Mouse (Mus musculus): ENCODE data around the gene Ahcyl1.
A peak's percentile ranks its signal among the peaks of the same experiment; 100 is the strongest.
"Not testable (repeated sequence)": the region's sequence is repeated elsewhere in the genome, so short reads cannot be mapped to it uniquely, and the experiment has no call there.

Gene Ahcyl1

DNA sequence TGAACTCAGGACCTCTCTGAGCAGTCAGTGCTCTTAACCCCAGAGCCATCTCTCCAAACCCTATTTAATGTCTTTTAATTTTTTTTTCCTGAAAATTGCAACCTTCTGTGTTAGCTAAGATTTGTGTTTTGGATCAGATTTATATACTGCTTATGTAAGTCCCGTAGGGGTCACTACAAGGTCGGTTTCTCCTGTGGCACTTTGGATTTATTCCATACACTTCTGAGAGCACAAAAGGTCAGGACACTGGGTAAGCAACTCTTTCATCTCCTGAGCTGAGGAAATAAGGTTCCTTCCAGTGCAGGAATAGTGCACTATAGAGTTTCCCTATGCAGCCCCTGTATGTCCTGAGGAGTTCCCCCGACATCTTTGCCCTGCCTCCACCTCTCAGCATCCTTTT is 40.9 kb downstream of the Ahcyl1 start:
- no peak for DNase-seq (ENCODE audit: low read depth, low spot score)

DNA sequence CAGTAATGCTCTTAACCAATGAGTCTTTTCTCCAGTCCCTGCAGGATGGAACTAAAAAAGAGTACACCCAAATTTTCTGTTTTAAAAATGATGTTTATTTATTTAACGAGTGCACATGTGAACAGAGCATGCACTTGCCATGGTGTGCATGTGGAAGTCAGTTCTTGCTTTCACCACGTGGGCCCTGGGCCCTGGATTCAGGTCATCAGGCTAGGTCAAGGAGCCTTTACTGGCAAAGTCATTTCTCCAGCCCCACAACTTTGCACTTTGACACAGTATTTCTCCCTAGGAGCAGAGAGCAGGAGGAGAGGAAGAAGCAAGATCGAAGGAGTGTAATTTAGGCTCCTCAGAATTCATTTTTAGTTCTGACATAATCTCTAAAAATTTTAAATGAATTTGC is 41.5 kb downstream of the Ahcyl1 start:
- no peak for DNase-seq (ENCODE audit: low read depth, low spot score)

DNA sequence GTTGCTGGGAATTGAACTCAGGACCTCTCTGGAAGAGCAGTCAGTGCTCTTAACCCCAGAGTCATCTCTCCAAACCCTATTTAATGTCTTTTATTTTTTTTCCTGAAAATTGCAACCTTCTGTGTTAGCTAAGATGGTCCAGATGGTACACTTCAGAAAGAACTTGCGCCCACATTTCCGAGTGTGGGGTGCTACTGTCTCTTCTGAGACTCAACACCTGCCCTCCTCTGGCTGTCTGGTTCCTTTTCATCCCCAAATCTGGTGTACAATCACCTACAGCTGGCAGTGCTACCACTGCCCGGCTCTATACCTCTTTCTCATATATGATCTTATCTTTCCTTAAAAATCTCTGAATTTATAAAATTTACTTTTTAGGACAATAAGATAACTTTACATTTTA is 43.4 kb downstream of the Ahcyl1 start:
- DNase-seq (ENCODE audit: low read depth, low spot score) = no peak

DNA sequence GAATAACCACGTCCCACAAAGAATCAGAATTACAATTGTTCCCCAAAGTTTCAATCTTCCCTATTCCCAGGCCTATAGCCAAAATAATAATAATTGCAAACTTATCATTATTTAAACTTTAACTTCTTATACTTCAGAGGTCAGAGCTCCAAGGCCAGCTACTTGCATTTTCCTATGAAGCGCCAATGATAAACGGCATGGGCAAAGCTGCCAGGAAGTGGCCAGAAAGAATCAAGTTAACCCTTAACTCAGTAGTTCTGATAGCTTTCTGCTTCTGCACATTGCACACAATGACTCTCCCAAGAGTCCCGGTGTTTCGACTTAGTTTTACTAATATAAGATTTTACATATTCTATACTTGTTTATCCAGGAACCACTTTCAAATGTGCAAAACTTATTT is 46.1 kb downstream of the Ahcyl1 start:
- not testable (repeated sequence) for DNase-seq (ENCODE audit: low read depth, low spot score)

DNA sequence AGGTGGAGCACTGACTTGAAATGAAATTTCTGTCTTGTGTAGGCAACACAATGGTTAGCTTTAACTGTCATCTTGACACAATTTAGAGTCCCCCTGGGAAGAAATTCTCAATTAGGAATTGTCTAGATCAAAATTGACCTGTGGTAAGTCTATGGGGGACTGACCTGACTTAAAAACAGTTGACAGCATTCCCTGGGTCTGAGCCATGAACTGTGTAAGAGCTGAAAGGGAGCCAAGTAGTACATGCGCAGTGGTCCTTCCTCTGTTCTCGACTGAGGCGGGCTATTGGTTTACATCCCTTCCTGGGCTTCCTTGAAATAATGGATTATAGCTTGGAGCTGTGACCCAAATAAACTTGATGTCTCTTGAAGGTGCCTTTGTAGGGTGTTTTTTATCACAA is 49.4 kb downstream of the Ahcyl1 start:
- no peak for DNase-seq (ENCODE audit: low read depth, low spot score)

DNA sequence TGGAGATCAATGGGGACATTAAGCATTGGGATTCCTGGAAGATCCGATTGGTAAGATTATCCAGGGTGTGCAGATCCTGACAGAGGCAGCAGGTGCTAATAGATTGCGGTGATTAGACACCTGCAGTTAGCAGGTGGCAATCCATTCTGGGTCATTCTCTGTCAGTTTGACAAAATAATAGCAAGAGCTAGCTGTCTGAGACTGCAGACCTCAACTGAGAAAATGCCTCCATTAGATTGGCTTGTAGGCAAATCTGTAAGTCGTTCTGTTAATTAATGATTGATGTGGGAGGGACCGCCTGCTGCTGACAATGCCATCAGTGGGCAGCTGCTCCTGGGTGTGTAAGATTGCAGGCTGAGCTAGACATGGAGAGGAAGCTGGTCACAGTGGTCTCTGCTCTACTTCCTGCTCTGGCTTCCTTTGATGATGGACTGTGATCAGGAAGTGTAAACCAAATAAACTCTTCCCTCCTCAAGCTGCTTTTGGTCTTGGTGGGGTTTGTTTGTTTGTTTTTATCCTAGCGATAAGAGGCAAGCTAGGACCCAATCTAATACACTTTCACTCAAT is 58.7 kb downstream of the Ahcyl1 start:
- DNase-seq (ENCODE audit: low read depth, low spot score) = no peak

DNA sequence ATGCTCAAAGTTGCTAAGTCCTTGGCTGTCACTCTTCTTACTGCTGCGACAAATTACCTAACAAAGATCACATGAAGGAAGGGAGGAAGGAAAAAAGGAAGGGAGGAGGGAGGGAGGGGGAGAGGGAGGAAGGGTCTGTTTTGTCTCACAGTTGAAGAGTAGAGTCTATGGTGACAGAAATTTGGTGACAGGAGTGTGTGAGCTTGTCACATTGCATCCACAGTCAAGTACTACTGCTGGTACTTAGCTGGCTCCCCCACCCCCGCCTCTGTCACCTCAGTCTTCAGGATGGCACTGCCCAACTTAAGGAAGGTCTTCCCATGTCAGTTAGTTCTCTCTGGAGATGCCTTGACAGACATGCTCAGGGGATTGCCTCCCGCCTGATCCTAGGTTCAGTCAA is 60.1 kb downstream of the Ahcyl1 start:
- no peak for DNase-seq (ENCODE audit: low read depth, low spot score)

DNA sequence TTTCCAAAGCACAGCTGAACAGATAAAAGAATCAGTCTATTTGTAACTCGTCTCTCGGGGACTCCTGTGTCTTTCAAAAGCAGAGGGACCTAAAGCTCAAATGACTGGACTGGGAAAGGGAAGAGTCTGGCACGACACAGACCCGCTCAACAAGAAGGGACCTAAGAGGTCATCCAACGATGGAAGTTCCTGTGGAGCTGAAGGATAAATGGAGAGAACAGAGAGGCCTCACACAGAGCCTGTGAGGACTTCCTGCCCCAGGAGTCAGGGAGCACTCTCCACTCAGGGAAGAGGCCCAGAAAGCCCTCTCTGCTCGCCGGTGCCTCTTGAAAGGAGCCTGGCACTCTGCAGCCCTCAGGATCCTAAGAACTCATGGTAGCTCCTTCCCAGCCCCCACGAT is 60.5 kb downstream of the Ahcyl1 start:
- DNase-seq (ENCODE audit: low read depth, low spot score) = no peak

DNA sequence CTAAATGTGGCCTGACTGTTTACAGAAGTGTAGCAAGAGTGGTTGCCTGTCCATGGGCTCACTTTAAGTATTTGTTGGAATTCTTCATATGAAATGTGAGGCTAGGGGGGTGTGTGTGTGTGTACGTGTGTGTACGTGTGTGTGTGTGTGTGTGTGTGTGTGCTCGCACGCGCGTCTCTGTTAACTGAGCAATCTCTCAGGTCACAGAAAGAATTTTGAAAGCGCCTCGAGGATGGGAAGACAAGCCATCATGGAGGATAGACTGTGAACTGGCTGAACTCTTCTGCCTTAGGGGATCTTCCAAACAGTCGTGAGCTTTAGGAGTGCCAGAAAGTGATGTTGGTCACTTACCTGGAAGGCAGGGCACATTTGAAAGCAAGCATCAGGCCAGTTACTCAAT is 62.5 kb downstream of the Ahcyl1 start:
- DNase-seq (ENCODE audit: low read depth, low spot score) = no peak

DNA sequence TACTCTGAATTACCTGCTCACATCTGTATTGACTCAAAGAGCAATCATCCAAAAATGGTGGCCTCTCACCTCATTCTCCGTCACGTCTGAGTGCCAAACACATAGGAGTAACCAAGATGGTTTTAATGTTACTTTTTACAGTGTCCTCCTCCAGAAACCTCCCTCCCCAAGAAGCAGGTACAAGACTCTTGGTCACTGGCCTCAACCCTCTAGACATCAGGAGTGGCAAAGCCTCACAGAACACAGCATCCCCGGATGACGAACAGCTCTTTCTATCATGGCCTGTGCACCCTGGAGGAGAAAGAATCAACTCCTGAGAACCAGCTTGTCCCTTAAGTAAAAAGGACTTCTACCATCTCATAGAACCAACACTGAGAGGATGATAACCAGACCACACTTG is 63.6 kb downstream of the Ahcyl1 start:
- no peak for DNase-seq (ENCODE audit: low read depth, low spot score)

DNA sequence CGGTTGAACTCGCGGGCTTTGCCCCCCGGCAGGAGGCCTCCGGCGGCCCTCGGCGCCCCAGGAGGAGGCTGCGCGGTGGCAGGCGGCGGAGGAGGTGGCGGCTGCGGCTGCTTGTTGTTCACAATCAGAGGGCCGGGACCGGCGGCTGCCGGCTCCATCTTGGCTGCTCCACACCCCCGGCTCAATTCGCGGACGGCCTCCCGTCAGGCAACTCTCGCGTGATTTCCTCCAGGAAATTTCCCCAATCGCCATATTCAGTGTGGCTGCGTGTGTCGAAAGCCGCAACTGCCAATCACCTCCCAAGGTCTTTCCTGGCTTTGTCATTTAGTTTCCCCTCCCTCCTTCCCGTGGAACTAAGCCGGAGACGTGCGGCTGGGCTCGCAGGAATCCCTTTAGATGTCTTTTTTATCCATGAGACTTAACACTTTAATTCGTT is 64.8 kb downstream of the Ahcyl1 start, which contains the start of gene Strip1:
TSS of gene Strip1 (minus strand) at position 172 of the 436 bp plus-strand sequence.
- DNase-seq (ENCODE audit: low read depth, low spot score) = peak; percentile 98

DNA sequence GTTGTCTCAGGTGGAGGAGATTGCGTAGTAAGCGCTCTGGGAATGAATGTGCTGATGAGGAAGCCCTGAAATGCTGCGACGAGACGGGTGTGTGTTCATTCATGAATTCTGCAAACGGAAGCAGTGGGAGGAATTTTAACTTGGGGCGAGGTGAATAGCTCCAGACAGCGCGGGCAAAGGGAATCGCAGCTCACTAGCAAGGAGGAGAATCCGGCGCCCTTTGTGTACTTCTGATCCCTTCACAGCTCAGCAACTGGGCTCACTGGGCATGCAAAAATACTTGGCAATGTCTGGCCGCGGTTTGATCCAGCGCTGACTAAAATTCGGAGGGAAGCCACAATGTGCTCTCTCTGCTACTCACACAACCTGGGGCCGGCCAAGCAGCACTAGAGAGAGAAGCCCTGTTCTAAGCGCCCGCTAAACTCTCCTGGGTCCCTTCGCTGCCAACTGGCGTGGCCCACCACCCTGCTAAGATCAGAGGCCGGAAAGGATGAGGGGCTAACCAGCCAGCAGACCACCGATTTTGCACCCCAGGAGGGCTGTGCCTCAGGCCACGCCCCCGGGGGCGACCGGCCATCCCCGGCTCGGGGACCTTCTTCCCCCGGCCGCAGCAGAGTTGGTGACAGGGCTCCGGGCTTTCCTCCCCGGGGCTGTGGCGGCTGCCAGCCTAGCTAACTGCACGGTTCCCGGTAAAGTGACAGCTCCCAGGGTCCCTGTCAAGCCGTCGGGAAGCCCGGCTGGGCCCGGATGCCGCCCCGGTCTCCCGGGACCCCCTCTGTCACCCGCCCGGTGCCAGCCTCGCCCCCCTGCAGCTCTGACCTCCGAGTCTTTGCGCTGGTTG is 65.5 kb downstream of the Ahcyl1 start, which contains the start of gene Gm10961:
TSS of gene Gm10961 (plus strand) at position 641 of the 841 bp plus-strand sequence.
- peak; percentile 75 for DNase-seq (ENCODE audit: low read depth, low spot score)

DNA sequence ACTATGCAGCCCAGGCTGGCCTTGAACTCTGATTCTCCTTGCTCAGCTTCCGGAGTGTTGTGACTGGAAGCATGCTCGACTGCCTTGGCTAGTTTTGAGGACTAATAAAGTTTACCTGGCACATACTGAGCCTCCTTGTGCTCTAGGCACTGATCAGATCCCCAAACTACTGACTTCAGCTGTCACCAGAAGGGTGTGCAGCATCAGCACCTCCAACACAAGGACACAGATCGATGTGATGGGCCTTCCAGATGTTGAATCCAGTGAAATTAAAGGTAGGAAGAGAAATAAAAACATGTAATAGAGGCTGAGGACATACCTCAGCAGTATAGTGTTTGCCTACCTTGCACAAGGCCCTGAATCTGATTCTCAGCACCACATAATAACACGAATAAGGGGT is 66.9 kb downstream of the Ahcyl1 start:
- DNase-seq (ENCODE audit: low read depth, low spot score) = no peak

DNA sequence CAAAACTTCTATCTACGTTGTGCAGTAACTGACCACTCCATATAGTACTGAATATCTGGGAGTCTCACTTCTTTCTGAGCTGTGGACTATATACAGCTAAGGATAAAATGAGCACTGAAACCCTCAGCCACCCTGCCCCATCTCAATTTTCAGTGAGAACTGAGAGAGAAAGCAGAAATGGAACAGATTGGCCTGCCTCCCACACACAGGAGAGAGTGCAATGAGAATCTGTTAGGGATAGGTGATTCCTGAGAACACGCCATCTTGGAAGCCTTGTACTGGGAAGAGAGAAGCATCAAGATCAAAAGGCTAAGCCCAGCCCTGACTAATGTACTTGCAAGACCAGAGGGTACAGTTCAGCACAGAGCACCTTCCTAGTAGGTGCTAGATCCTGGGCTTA is 67.8 kb downstream of the Ahcyl1 start:
- DNase-seq (ENCODE audit: low read depth, low spot score) = no peak

DNA sequence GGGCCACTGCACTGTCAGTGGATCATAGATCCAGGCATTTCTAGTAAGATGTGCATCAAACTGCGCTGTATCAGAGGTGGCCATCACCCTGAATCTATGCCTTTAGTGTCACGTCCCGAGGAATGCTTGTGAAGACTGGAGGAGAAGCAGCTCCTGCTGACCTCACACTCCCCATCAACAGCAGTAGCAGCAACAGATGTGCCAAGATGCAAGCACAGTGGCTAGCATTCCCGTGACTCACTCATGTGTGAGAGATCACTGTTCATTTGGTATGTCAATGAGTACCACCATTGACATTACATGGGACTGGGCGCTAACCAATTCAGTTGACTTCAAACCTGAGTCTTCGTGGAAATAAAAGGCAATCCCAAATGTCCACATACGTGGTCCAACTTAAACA is 68.7 kb downstream of the Ahcyl1 start:
- no peak for DNase-seq (ENCODE audit: low read depth, low spot score)

DNA sequence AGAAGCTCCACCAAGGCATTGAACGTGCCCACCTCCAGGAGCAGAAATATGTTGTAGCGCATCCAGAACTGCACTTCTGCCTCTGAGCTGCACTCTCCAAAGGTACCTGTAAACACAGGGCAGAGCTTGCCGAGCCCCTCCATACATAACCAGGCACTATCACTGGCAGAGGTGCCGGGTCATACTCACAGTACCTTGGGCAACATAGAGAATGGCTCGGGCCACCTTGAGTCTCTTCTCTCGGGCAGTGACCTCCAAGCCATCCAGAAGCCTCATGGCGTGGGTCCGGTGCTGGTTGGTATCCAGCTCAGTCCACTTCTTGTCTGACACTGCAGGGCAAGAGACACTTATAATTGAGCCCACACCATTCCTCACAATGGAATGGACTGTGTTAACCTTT is 69.6 kb downstream of the Ahcyl1 start:
- DNase-seq (ENCODE audit: low read depth, low spot score) = no peak

DNA sequence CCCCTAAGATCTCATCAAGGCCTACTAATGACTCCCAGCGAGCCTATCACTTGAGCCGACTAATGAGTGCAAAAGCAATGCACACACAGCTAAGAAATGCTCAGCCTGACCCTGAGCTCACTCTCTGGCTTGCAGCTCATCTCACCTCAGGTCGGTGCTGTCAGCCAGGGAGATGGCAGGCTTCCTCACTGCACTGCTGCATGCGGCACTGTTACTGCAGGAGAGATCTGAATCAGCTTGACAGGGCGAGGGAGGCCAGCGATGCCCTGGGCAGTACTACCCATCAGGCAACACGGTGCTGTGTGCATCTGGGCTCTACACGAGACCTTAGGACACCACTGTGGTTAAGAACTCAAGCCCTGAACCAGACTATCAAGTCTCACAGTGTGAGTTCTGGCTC is 70.8 kb downstream of the Ahcyl1 start:
- DNase-seq (ENCODE audit: low read depth, low spot score) = no peak

DNA sequence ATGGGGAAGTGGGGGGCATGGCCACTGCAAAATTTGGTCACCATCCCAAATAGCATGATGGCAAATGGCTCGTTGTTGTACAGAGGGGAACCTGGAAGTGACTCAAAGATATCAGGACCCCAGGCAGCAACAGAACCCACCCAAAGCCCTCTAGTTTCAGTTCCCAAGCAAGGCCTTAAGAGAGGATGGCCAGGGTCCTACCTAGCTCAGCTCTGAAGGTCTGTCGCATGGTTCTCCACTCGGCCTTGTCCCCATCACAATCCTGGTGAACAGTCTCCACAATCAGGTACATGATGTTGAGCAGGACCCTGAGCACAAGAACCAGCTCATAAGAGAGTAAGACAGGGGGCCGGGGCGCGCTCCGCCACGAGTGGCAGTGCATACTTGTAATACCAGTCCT is 71.9 kb downstream of the Ahcyl1 start:
- no peak for DNase-seq (ENCODE audit: low read depth, low spot score)

DNA sequence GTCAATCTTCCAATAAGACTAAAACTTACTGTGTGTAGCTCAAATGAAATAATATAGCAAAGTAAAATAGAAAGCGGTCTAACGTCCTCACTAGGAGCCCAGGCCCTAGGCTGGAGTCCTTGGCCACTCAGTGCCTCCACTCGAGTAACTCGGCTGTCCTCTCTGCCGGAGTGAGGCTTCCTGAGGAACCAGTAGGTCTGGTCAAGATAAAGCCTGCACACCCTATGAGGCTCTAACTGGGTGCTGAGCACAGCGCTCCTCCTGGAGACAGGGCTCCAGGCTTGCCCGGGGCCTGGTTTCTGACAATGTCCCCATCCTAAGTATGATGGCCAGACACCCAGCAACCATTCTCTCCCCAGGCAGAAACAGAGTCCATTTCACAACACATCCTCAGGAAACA is 73.8 kb downstream of the Ahcyl1 start:
- no peak for DNase-seq (ENCODE audit: low read depth, low spot score)

DNA sequence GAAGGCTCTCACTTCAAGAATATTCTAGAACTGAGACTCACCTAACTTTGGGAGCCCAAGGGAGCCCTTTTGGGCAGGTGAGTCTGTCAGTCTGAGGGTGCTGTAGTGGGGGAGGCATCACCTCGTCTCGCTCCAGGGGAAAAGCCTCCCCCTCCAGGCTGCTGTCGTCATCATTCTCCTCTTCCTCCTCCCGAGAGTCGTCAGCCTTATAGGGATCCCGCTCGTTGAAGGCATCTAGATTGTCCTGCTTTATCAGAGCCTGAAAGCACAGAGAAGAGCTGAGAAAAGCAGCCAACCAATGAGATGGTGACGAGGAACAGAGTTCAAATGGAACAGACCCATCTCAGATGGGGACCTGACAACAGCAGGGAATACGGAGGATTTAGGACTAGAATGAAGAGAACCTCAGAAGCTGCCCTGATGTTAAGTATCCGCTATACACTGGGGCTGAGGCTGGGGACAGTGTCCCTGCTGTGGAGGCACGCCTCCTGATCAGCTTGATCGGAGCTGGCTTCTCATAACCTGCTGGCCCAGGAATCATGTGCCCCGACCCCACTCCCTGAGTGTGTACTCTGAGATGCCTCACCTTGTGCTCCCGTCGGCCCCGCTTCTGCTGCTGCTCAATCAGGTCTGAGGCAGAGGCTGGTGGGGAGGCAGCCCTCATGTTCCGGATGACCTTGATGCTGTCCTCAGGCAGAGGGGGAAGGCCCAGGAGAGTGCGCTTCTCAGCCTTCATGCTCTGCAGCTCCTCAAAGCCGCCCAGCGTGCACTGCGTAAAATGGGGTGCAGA is 74.9 kb downstream of the Ahcyl1 start:
- no peak for DNase-seq (ENCODE audit: low read depth, low spot score)

DNA sequence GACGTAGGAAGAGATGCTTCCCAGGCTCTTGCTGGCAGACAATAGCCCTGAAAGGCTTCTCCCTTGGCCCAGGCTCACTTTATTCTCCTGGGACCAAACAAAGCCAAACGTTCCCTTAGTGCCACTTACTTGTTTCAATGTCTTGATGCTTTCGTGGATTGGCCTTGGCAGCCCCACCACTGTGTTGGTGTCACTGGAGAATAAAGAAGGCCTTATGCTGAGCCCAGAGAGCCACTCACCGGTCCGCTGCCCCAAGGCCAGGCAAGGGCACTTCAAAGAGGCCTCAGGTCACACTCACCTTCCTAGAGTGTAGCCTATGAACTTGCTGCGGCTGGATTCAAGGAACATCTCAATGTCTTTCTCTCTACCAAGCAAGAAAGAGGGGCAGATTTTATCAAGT is 76.4 kb downstream of the Ahcyl1 start:
- no peak for DNase-seq (ENCODE audit: low read depth, low spot score)

DNA sequence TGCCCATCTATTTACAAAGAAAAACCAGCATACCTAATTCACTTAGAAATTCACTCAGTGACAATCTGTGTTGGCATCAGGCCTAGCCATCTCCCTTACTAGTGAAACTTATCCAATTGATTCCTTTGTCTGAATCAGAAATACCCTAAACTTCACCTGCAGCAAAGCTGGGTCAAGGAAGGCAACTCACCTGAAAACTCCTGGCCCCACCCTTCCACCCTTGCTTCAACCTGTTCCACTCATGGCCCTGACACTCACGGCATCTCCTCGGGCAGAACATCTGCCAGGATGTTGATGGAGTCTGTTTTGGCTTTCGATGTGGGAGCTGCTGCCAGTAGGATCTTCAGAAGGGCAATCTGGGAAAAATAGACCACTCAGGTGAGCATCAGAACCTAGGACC is 78.6 kb downstream of the Ahcyl1 start:
- DNase-seq (ENCODE audit: low read depth, low spot score) = no peak
